Mouse (Mus musculus): ENCODE results near the gene Slf2. TPM values are rescaled to one million over a fixed set of nuclear protein-coding genes. Genes with fewer than 3 reads are reported as not detected.

The Slf2 gene
- polyA plus RNA-seq, 1 experiment, result 6.6 TPM

- Histone ChIP-seq H3ac (ENCODE audit: control insufficient read depth, insufficient read length) (no peak overlapping the region), H3K4me3 (peak overlapping the region; percentile 97), H3K27me3 (ENCODE audit: control insufficient read depth, insufficient read depth, insufficient read length) (no peaks in the 10 kb centered on the region), H3K4me2 (ENCODE audit: low read depth) (peak overlapping the region; percentile 95), H3K36me3 (ENCODE audit: control insufficient read depth, insufficient read depth) (no peaks in the 10 kb centered on the region), H3K79me2 (ENCODE audit: control insufficient read depth, insufficient read depth) (peaks cover 22% of the 10 kb centered on the region)
- no peak for TF ChIP-seq TCF3 (IDR thresholded peaks at IDR 0.05; ENCODE audit: insufficient read length, low read depth)
- no peak for TF ChIP-seq MAX (IDR thresholded peaks at IDR 0.05; ENCODE audit: low read depth)
- TF ChIP-seq MYOG (IDR thresholded peaks at IDR 0.05; ENCODE audit: control insufficient read depth in 1 of 3, insufficient read depth in 1 of 3, insufficient read length in 2 of 3, low read depth in 2 of 3), result no peak
- TF ChIP-seq POLR2A (IDR thresholded peaks at IDR 0.05; ENCODE audit: insufficient read length, low read depth), result no peak
- TF ChIP-seq E2F4 (IDR thresholded peaks at IDR 0.05; ENCODE audit: insufficient read depth), result no peak
- no peak for TF ChIP-seq MYOD1 (IDR thresholded peaks at IDR 0.05; ENCODE audit: control insufficient read depth in 1 of 3, insufficient read length in 2 of 3, low read depth in 2 of 3)
- no peak for TF ChIP-seq SRF (IDR thresholded peaks at IDR 0.05; ENCODE audit: control insufficient read depth, insufficient read length, low read depth)
- TF ChIP-seq USF1 (IDR thresholded peaks at IDR 0.05; ENCODE audit: low read depth), result no peak
- TF ChIP-seq REST (IDR thresholded peaks at IDR 0.05; ENCODE audit: insufficient read depth, insufficient read length), result no peak
Observed at GRCm38 (mm10) chr19:45007425-45008191, 76.7 kb downstream of the Slf2 start.

GRCm38 (mm10) chr19:45010646-45011045, 79.7 kb downstream of the Slf2 start:
- Histone ChIP-seq H3ac (ENCODE audit: control insufficient read depth, insufficient read length) (no peak overlapping the region), H3K4me3 (no peak overlapping the region), H3K36me3 (ENCODE audit: control insufficient read depth, insufficient read depth) (no peaks in the 10 kb centered on the region), H3K4me2 (ENCODE audit: low read depth) (peak overlapping the region; percentile 34), H3K27me3 (ENCODE audit: control insufficient read depth, insufficient read depth, insufficient read length) (no peaks in the 10 kb centered on the region), H3K79me2 (ENCODE audit: control insufficient read depth, insufficient read depth) (peaks cover 18% of the 10 kb centered on the region)
- TF ChIP-seq MYOD1 (IDR thresholded peaks at IDR 0.05; ENCODE audit: control insufficient read depth in 1 of 3, insufficient read length in 2 of 3, low read depth in 2 of 3), result peak in 1 of 3 experiments; percentile 17
- no peak for TF ChIP-seq USF1 (IDR thresholded peaks at IDR 0.05; ENCODE audit: low read depth)

- H3K4me3 ChIP-seq, result no peak overlapping the region
- no peak for TF ChIP-seq REST (IDR thresholded peaks at IDR 0.05; ENCODE audit: insufficient read depth, insufficient read length)
- no peak for TF ChIP-seq TCF12 (IDR thresholded peaks at IDR 0.05; ENCODE audit: insufficient read depth, poor library complexity, severe bottlenecking)
- TF ChIP-seq MYOD1 (IDR thresholded peaks at IDR 0.05; ENCODE audit: control insufficient read depth in 1 of 3, insufficient read length in 2 of 3, low read depth in 2 of 3), result no peak
- TF ChIP-seq MYOG (IDR thresholded peaks at IDR 0.05; ENCODE audit: control insufficient read depth in 1 of 3, insufficient read depth in 1 of 3, insufficient read length in 2 of 3, low read depth in 2 of 3), result no peak
- TF ChIP-seq POLR2A (IDR thresholded peaks at IDR 0.05; ENCODE audit: insufficient read length, low read depth), result no peak
- TF ChIP-seq MAX (IDR thresholded peaks at IDR 0.05; ENCODE audit: low read depth), result no peak
- no peak for TF ChIP-seq CEBPB (IDR thresholded peaks at IDR 0.05; ENCODE audit: insufficient read depth, poor library complexity, severe bottlenecking)
- TF ChIP-seq SRF (IDR thresholded peaks at IDR 0.05; ENCODE audit: control insufficient read depth, insufficient read length, low read depth), result no peak
- TF ChIP-seq POLR2AphosphoS2 (IDR thresholded peaks at IDR 0.05; ENCODE audit: insufficient read length, low read depth), result no peak
- no peak for TF ChIP-seq USF1 (IDR thresholded peaks at IDR 0.05; ENCODE audit: low read depth)
- TF ChIP-seq TCF3 (IDR thresholded peaks at IDR 0.05; ENCODE audit: insufficient read length, low read depth), result no peak
- no peak for TF ChIP-seq E2F4 (IDR thresholded peaks at IDR 0.05; ENCODE audit: insufficient read depth)
- H3K36me3 ChIP-seq (ENCODE audit: control insufficient read depth, insufficient read depth), result no peaks in the 10 kb centered on the region
- no peaks in the 10 kb centered on the region for H3K27me3 ChIP-seq (ENCODE audit: control insufficient read depth, insufficient read depth, insufficient read length)
- H3K4me2 ChIP-seq (ENCODE audit: low read depth), result no peak overlapping the region
- no peak overlapping the region for H3ac ChIP-seq (ENCODE audit: control insufficient read depth, insufficient read length)
- peaks cover 16% of the 10 kb centered on the region for H3K79me2 ChIP-seq (ENCODE audit: control insufficient read depth, insufficient read depth)
Observed at GRCm38 (mm10) chr19:45012219-45012618, 81.3 kb downstream of the Slf2 start.

GRCm38 (mm10) chr19:45012636-45013035, 81.7 kb downstream of the Slf2 start:
- TF ChIP-seq MAX (IDR thresholded peaks at IDR 0.05; ENCODE audit: low read depth), result no peak
- TF ChIP-seq TCF3 (IDR thresholded peaks at IDR 0.05; ENCODE audit: insufficient read length, low read depth), result no peak
- TF ChIP-seq USF1 (IDR thresholded peaks at IDR 0.05; ENCODE audit: low read depth), result no peak
- TF ChIP-seq POLR2AphosphoS2 (IDR thresholded peaks at IDR 0.05; ENCODE audit: insufficient read length, low read depth), result no peak
- no peak for TF ChIP-seq CEBPB (IDR thresholded peaks at IDR 0.05; ENCODE audit: insufficient read depth, poor library complexity, severe bottlenecking)
- TF ChIP-seq POLR2A (IDR thresholded peaks at IDR 0.05; ENCODE audit: insufficient read length, low read depth), result no peak
- TF ChIP-seq SRF (IDR thresholded peaks at IDR 0.05; ENCODE audit: control insufficient read depth, insufficient read length, low read depth), result no peak
- no peak for TF ChIP-seq MYOG (IDR thresholded peaks at IDR 0.05; ENCODE audit: control insufficient read depth in 1 of 3, insufficient read depth in 1 of 3, insufficient read length in 2 of 3, low read depth in 2 of 3)
- TF ChIP-seq MYOD1 (IDR thresholded peaks at IDR 0.05; ENCODE audit: control insufficient read depth in 1 of 3, insufficient read length in 2 of 3, low read depth in 2 of 3), result no peak
- no peak for TF ChIP-seq REST (IDR thresholded peaks at IDR 0.05; ENCODE audit: insufficient read depth, insufficient read length)
- no peak for TF ChIP-seq E2F4 (IDR thresholded peaks at IDR 0.05; ENCODE audit: insufficient read depth)
- TF ChIP-seq TCF12 (IDR thresholded peaks at IDR 0.05; ENCODE audit: insufficient read depth, poor library complexity, severe bottlenecking), result no peak
- H3K27me3 ChIP-seq (ENCODE audit: control insufficient read depth, insufficient read depth, insufficient read length), result no peaks in the 10 kb centered on the region
- H3K4me2 ChIP-seq (ENCODE audit: low read depth), result no peak overlapping the region
- H3K4me3 ChIP-seq, result no peak overlapping the region
- peaks cover 12% of the 10 kb centered on the region for H3K79me2 ChIP-seq (ENCODE audit: control insufficient read depth, insufficient read depth)
- H3ac ChIP-seq (ENCODE audit: control insufficient read depth, insufficient read length), result no peak overlapping the region
- no peaks in the 10 kb centered on the region for H3K36me3 ChIP-seq (ENCODE audit: control insufficient read depth, insufficient read depth)
